Mouse (Mus musculus): ENCODE measurements around the gene Smg6. TPM values are rescaled to one million over a fixed set of nuclear protein-coding genes. Genes with fewer than 3 reads are reported as not detected.
A peak's percentile ranks its signal among the peaks of the same experiment; 100 is the strongest.

Smg6 gene
- polyA plus RNA-seq, 1 experiment = 18.7 TPM

GRCm38 (mm10) chr11:75198792-75199191 lies 273.2 kb downstream of the Smg6 start:
- WGBS = 84% methylated on average over 4 of the region's 4 CpGs

GRCm38 (mm10) chr11:75199951-75200350 lies 274.3 kb downstream of the Smg6 start:
- no peak overlapping the region for H3K27ac ChIP-seq (ENCODE audit: insufficient read depth, low read depth, low read length)
- no peak overlapping the region for H3K4me3 ChIP-seq (ENCODE audit: low read depth, low read length)
- H3K27me3 ChIP-seq (ENCODE audit: control insufficient read depth, insufficient read depth, low read length) = no peaks in the 10 kb centered on the region
- WGBS = 59% methylated on average over 5 of the region's 5 CpGs
- H3K4me1 ChIP-seq (ENCODE audit: control insufficient read depth, insufficient read depth, insufficient read length, low read length) = peaks cover 20% of the 10 kb centered on the region
- H3K36me3 ChIP-seq (ENCODE audit: control insufficient read depth, insufficient read depth, low read length) = no peaks in the 10 kb centered on the region
- no peak for TF ChIP-seq POLR2A (IDR thresholded peaks at IDR 0.05; ENCODE audit: low read depth, low read length)
- TF ChIP-seq CTCF (IDR thresholded peaks at IDR 0.05; ENCODE audit: extremely low read depth, insufficient read length, insufficient replicate concordance, low read depth, low read length) = no peak

More at GRCm38 (mm10) chr11:75198792-75199191, 273.2 kb downstream of the Smg6 start:
- H3K27ac ChIP-seq (ENCODE audit: insufficient read depth, low read depth, low read length) = no peak overlapping the region
- no peaks in the 10 kb centered on the region for H3K27me3 ChIP-seq (ENCODE audit: control insufficient read depth, insufficient read depth, low read length)
- no peak overlapping the region for H3K4me3 ChIP-seq (ENCODE audit: low read depth, low read length)
- TF ChIP-seq POLR2A (IDR thresholded peaks at IDR 0.05; ENCODE audit: low read depth, low read length) (no peak), CTCF (IDR thresholded peaks at IDR 0.05; ENCODE audit: extremely low read depth, insufficient read length, insufficient replicate concordance, low read depth, low read length) (no peak)
- peaks cover 20% of the 10 kb centered on the region for H3K4me1 ChIP-seq (ENCODE audit: control insufficient read depth, insufficient read depth, insufficient read length, low read length)
- no peaks in the 10 kb centered on the region for H3K36me3 ChIP-seq (ENCODE audit: control insufficient read depth, insufficient read depth, low read length)

GRCm38 (mm10) chr11:75200935-75201334 lies 275.3 kb downstream of the Smg6 start:
- no peak for TF ChIP-seq CTCF (IDR thresholded peaks at IDR 0.05; ENCODE audit: extremely low read depth, insufficient read length, insufficient replicate concordance, low read depth, low read length)
- no peak for TF ChIP-seq POLR2A (IDR thresholded peaks at IDR 0.05; ENCODE audit: low read depth, low read length)
- Histone ChIP-seq H3K4me3 (ENCODE audit: low read depth, low read length) (no peak overlapping the region), H3K27ac (ENCODE audit: insufficient read depth, low read depth, low read length) (no peak overlapping the region), H3K4me1 (ENCODE audit: control insufficient read depth, insufficient read depth, insufficient read length, low read length) (peaks cover 22% of the 10 kb centered on the region), H3K36me3 (ENCODE audit: control insufficient read depth, insufficient read depth, low read length) (no peaks in the 10 kb centered on the region), H3K27me3 (ENCODE audit: control insufficient read depth, insufficient read depth, low read length) (no peaks in the 10 kb centered on the region)
- WGBS = 87% methylated on average over 12 of the region's 12 CpGs

GRCm38 (mm10) chr11:75201721-75202120 lies 276.1 kb downstream of the Smg6 start:
- Histone ChIP-seq H3K4me3 (ENCODE audit: low read depth, low read length) (no peak overlapping the region), H3K36me3 (ENCODE audit: control insufficient read depth, insufficient read depth, low read length) (no peaks in the 10 kb centered on the region), H3K27me3 (ENCODE audit: control insufficient read depth, insufficient read depth, low read length) (no peaks in the 10 kb centered on the region), H3K4me1 (ENCODE audit: control insufficient read depth, insufficient read depth, insufficient read length, low read length) (peaks cover 22% of the 10 kb centered on the region), H3K27ac (ENCODE audit: insufficient read depth, low read depth, low read length) (no peak overlapping the region)
- WGBS = 61% methylated on average over 8 of the region's 8 CpGs
- TF ChIP-seq CTCF (IDR thresholded peaks at IDR 0.05; ENCODE audit: extremely low read depth, insufficient read length, insufficient replicate concordance, low read depth, low read length) (no peak), POLR2A (IDR thresholded peaks at IDR 0.05; ENCODE audit: low read depth, low read length) (no peak)

DNA sequence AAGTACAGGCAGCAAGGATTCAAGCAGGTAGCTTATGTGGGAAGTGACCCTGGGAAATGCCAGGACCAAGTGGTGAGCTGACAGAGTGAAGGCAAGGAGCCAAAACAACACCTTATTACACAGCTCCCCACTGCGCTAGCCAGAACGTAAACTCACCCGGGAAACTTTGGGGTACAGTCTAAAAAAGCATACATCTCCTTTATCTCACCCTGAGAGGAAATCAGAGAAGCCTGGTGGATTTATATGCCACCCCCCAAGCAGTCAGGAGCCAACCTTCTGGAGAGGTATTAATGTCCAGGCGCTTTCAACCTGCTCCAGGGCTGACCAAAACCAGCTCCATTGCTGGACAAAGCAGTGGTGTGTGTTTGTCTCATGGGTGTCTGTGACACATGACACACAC lies 278.3 kb downstream of the Smg6 start:
- H3K27ac ChIP-seq (ENCODE audit: insufficient read depth, low read depth, low read length) = no peak overlapping the region
- H3K4me3 ChIP-seq (ENCODE audit: low read depth, low read length) = no peak overlapping the region
- no peaks in the 10 kb centered on the region for H3K27me3 ChIP-seq (ENCODE audit: control insufficient read depth, insufficient read depth, low read length)
- 56% methylated on average over 4 of the region's 4 CpGs for WGBS
- H3K36me3 ChIP-seq (ENCODE audit: control insufficient read depth, insufficient read depth, low read length) = no peaks in the 10 kb centered on the region
- TF ChIP-seq POLR2A (IDR thresholded peaks at IDR 0.05; ENCODE audit: low read depth, low read length) (no peak), CTCF (IDR thresholded peaks at IDR 0.05; ENCODE audit: extremely low read depth, insufficient read length, insufficient replicate concordance, low read depth, low read length) (no peak)
- peaks cover 20% of the 10 kb centered on the region for H3K4me1 ChIP-seq (ENCODE audit: control insufficient read depth, insufficient read depth, insufficient read length, low read length)

GRCm38 (mm10) chr11:75204472-75204871 lies 278.8 kb downstream of the Smg6 start:
- Histone ChIP-seq H3K36me3 (ENCODE audit: control insufficient read depth, insufficient read depth, low read length) (no peaks in the 10 kb centered on the region), H3K27me3 (ENCODE audit: control insufficient read depth, insufficient read depth, low read length) (no peaks in the 10 kb centered on the region), H3K4me1 (ENCODE audit: control insufficient read depth, insufficient read depth, insufficient read length, low read length) (peaks cover 20% of the 10 kb centered on the region), H3K4me3 (ENCODE audit: low read depth, low read length) (no peak overlapping the region), H3K27ac (ENCODE audit: insufficient read depth, low read depth, low read length) (peak overlapping the region; percentile 30; the same call in 1 of the 2 replicates)
- no peak for TF ChIP-seq POLR2A (IDR thresholded peaks at IDR 0.05; ENCODE audit: low read depth, low read length)
- no peak for TF ChIP-seq CTCF (IDR thresholded peaks at IDR 0.05; ENCODE audit: extremely low read depth, insufficient read length, insufficient replicate concordance, low read depth, low read length)
- WGBS = 34% methylated on average over 9 of the region's 9 CpGs

- TF ChIP-seq CTCF (IDR thresholded peaks at IDR 0.05; ENCODE audit: extremely low read depth, insufficient read length, insufficient replicate concordance, low read depth, low read length) (no peak), POLR2A (IDR thresholded peaks at IDR 0.05; ENCODE audit: low read depth, low read length) (no peak)
- Histone ChIP-seq H3K4me3 (ENCODE audit: low read depth, low read length) (no peak overlapping the region), H3K36me3 (ENCODE audit: control insufficient read depth, insufficient read depth, low read length) (no peaks in the 10 kb centered on the region), H3K27me3 (ENCODE audit: control insufficient read depth, insufficient read depth, low read length) (no peaks in the 10 kb centered on the region), H3K4me1 (ENCODE audit: control insufficient read depth, insufficient read depth, insufficient read length, low read length) (peaks cover 20% of the 10 kb centered on the region), H3K27ac (ENCODE audit: insufficient read depth, low read depth, low read length) (peak overlapping the region; percentile 75)
- WGBS = 21% methylated on average over 4 of the region's 4 CpGs
Observed at GRCm38 (mm10) chr11:75206347-75206746, 280.7 kb downstream of the Smg6 start.
